Mouse (Mus musculus): ENCODE measurements around the gene Elof1. TPM values are rescaled to one million over a fixed set of nuclear protein-coding genes. Genes with fewer than 3 reads are reported as not detected.

Elof1 gene
- polyA plus RNA-seq, 1 experiment: not detected

DNA sequence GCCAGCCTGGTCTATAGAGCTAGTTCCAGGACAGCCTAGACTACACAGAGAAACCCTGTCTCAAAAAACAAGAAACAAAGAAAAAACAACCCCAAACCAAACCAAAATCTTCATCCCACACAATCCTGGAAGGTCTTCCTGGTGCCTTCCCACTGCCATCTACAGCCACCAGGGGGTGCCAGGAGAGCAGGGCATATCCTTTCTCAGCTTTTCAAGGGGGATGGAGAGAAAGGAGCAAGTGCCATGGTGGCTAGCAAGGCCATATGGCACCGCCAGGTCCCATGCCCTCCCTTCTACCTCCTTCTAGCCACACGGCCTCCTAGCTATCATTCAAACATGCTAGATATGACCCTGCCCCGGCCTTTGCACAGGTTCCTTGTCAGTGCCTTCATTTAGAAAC is 50.5 kb downstream of the Elof1 start:
- TF ChIP-seq POLR2A (IDR thresholded peaks at IDR 0.05; ENCODE audit: insufficient read depth, low read depth, low read length): no peak
- TF ChIP-seq CTCF (IDR thresholded peaks at IDR 0.05; ENCODE audit: insufficient read depth, low read depth, low read length): peak; percentile 70
- no peak overlapping the region for H3K27ac ChIP-seq (ENCODE audit: insufficient read depth, low read depth, low read length)
- WGBS: 66% methylated on average over 3 of the region's 3 CpGs
- no peak overlapping the region for H3K4me3 ChIP-seq (ENCODE audit: insufficient read depth, low read depth, low read length)
- H3K4me1 ChIP-seq (ENCODE audit: control insufficient read depth, insufficient read depth, low read length): 0 out of 2 replicates have a peak, but pooled peaks cover 4% of the 10 kb centered on the region

DNA sequence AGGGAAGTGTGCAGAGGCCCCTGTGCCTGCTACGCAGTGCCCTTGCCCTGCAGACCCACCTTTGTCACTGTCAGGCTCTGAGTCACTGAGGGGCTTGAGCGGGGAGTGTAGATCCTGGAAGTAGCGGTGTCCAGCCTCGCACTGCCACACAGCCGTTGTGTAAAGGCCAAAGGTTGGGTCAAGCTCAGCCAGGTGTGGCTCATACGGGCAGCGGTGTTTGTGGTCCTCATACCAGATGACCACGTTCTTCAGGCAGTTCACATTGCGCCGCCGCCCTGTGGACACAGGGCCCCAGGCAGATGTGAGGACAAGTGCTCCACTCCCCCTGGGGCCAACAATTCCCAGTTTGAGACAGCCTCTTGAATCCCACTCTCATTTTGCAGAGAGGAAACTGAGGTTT is 51.3 kb downstream of the Elof1 start:
- Histone ChIP-seq H3K27ac (ENCODE audit: insufficient read depth, low read depth, low read length) (no peak overlapping the region), H3K4me3 (ENCODE audit: insufficient read depth, low read depth, low read length) (no peak overlapping the region), H3K4me1 (ENCODE audit: control insufficient read depth, insufficient read depth, low read length) (0 out of 2 replicates have a peak, but pooled peaks cover 4% of the 10 kb centered on the region)
- WGBS: 96% methylated on average over 11 of the region's 11 CpGs
- no peak for TF ChIP-seq POLR2A (IDR thresholded peaks at IDR 0.05; ENCODE audit: insufficient read depth, low read depth, low read length)
- TF ChIP-seq CTCF (IDR thresholded peaks at IDR 0.05; ENCODE audit: insufficient read depth, low read depth, low read length): no peak

DNA sequence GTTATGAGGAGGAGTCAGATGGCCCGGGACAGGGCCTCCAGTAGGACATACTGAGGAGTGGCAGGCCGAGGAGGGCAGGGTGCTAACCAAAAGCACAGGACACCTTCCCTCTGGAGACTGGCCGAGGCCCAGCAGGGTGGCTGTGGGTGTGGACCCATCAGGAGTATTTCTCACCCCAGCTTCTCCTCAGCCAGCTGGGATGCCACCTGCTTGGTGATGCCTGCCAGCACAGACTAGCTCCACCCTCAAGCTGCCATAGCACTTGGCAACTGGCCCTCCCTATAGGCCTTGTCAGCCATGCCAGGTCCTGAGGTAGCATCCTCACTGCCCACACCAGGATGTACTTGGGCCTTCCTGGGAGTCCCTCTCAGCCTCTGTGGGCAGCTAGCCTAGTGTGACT is 52.6 kb downstream of the Elof1 start:
- 80% methylated on average over 3 of the region's 3 CpGs for WGBS
- no peak overlapping the region for H3K4me3 ChIP-seq (ENCODE audit: insufficient read depth, low read depth, low read length)
- no peak overlapping the region for H3K27ac ChIP-seq (ENCODE audit: insufficient read depth, low read depth, low read length)
- TF ChIP-seq CTCF (IDR thresholded peaks at IDR 0.05; ENCODE audit: insufficient read depth, low read depth, low read length) (no peak), POLR2A (IDR thresholded peaks at IDR 0.05; ENCODE audit: insufficient read depth, low read depth, low read length) (no peak)
- no peaks in the 10 kb centered on the region for H3K4me1 ChIP-seq (ENCODE audit: control insufficient read depth, insufficient read depth, low read length)

Other genes starting within 250 kb of the Elof1 start
- not detected in 2 replicates for gene Rab3d, start 199.0 kb downstream of the Elof1 start, polyA plus RNA-seq (2012; ENCODE audit: insufficient read depth, insufficient read length, low replicate concordance, missing spikeins)
- not detected in 2 replicates for gene Ccdc159, start 189.7 kb downstream of the Elof1 start, polyA plus RNA-seq (2012; ENCODE audit: insufficient read depth, insufficient read length, low replicate concordance, missing spikeins)
- not detected in 2 replicates for gene Tmem205, start 189.6 kb downstream of the Elof1 start, polyA plus RNA-seq (2012; ENCODE audit: insufficient read depth, insufficient read length, low replicate concordance, missing spikeins)
- not detected in 2 replicates for gene Plppr2, start 180.1 kb downstream of the Elof1 start, polyA plus RNA-seq (2012; ENCODE audit: insufficient read depth, insufficient read length, low replicate concordance, missing spikeins)
- gene Swsap1, start 161.4 kb downstream of the Elof1 start, polyA plus RNA-seq (2012; ENCODE audit: insufficient read depth, insufficient read length, low replicate concordance, missing spikeins): not detected in 2 replicates
- not detected in 2 replicates for gene Epor, start 153.7 kb downstream of the Elof1 start, polyA plus RNA-seq (2012; ENCODE audit: insufficient read depth, insufficient read length, low replicate concordance, missing spikeins)
- gene Rgl3, start 127.7 kb downstream of the Elof1 start, polyA plus RNA-seq (2012; ENCODE audit: insufficient read depth, insufficient read length, low replicate concordance, missing spikeins): not detected in 2 replicates
- gene Ccdc151, start 114.5 kb downstream of the Elof1 start, polyA plus RNA-seq (2012; ENCODE audit: insufficient read depth, insufficient read length, low replicate concordance, missing spikeins): not detected in 2 replicates
- not detected in 2 replicates for gene Prkcsh, start 114.4 kb downstream of the Elof1 start, polyA plus RNA-seq (2012; ENCODE audit: insufficient read depth, insufficient read length, low replicate concordance, missing spikeins)
- gene Elavl3, start 65.1 kb downstream of the Elof1 start, polyA plus RNA-seq (2012; ENCODE audit: insufficient read depth, insufficient read length, low replicate concordance, missing spikeins): not detected in 2 replicates
- not detected in 2 replicates for gene Gm49318, start 45.9 kb downstream of the Elof1 start, polyA plus RNA-seq (2012; ENCODE audit: insufficient read depth, insufficient read length, low replicate concordance, missing spikeins)
- gene Zfp653, start 45.8 kb downstream of the Elof1 start, polyA plus RNA-seq (2012; ENCODE audit: insufficient read depth, insufficient read length, low replicate concordance, missing spikeins): not detected in 2 replicates
- gene Ecsit, start 31.7 kb downstream of the Elof1 start, polyA plus RNA-seq (2012; ENCODE audit: insufficient read depth, insufficient read length, low replicate concordance, missing spikeins): not detected in 2 replicates
- gene Cnn1, start 18.0 kb downstream of the Elof1 start, polyA plus RNA-seq (2012; ENCODE audit: insufficient read depth, insufficient read length, low replicate concordance, missing spikeins): not detected in 2 replicates
- gene Acp5, start 18.5 kb upstream of the Elof1 start, polyA plus RNA-seq (2012; ENCODE audit: insufficient read depth, insufficient read length, low replicate concordance, missing spikeins): not detected in 2 replicates
- gene Pigyl, start 39.7 kb upstream of the Elof1 start, polyA plus RNA-seq (2012; ENCODE audit: insufficient read depth, insufficient read length, low replicate concordance, missing spikeins): not detected in 2 replicates
- gene Zfp872, start 70.9 kb upstream of the Elof1 start, polyA plus RNA-seq (2012; ENCODE audit: insufficient read depth, insufficient read length, low replicate concordance, missing spikeins): not detected in 2 replicates
- not detected in 2 replicates for gene Zfp809, start 108.5 kb upstream of the Elof1 start, polyA plus RNA-seq (2012; ENCODE audit: insufficient read depth, insufficient read length, low replicate concordance, missing spikeins)
- gene Zfp599, start 142.7 kb upstream of the Elof1 start, polyA plus RNA-seq (2012; ENCODE audit: insufficient read depth, insufficient read length, low replicate concordance, missing spikeins): not detected in 2 replicates
- not detected in 2 replicates for gene Zfp810, start 190.5 kb upstream of the Elof1 start, polyA plus RNA-seq (2012; ENCODE audit: insufficient read depth, insufficient read length, low replicate concordance, missing spikeins)